Mouse (Mus musculus) neural tube, embryonic 14.5 days (tissue): ENCODE measurements around the gene 2900026A02Rik. TPM values are rescaled to one million over a fixed set of nuclear protein-coding genes. Genes with fewer than 3 reads are reported as not detected.
A peak's percentile ranks its signal among the peaks of the same experiment; 100 is the strongest.

Experiments
- ATAC-seq: fragments of 200-750 bp; cut with Nextera tagmentation; 2 replicates; pipeline ENCODE4 v1.8.0; 2017; ENCODE audit warnings: low read depth, mild to moderate bottlenecking, moderate TSS enrichment, moderate library complexity
- H3K27ac ChIP-seq: fragments of 300-500 bp; sonication (generic); 2 replicates; pipeline ENCODE4 v1.5.1; 2014; ENCODE audit warnings: low read depth, mild to moderate bottlenecking, control low read depth, low read length, moderate library complexity, mixed read lengths
- H3K27me3 ChIP-seq: fragments of 300-500 bp; sonication (generic); 2 replicates; pipeline ENCODE4 v1.6.1; 2014; ENCODE audit warnings: low read length; ENCODE audit not compliant: control insufficient read depth, insufficient read depth
- H3K36me3 ChIP-seq: fragments of 300-500 bp; sonication (generic); 2 replicates; pipeline ENCODE4 v1.6.1; 2014; ENCODE audit warnings: low read length, mixed read lengths; ENCODE audit not compliant: control insufficient read depth, insufficient read depth
- H3K4me1 ChIP-seq: fragments of 300-500 bp; sonication (generic); 2 replicates; pipeline ENCODE4 v1.6.1; 2014; ENCODE audit warnings: low read length; ENCODE audit not compliant: control insufficient read depth, insufficient read depth
- H3K4me2 ChIP-seq: fragments of 300-500 bp; sonication (generic); 2 replicates; pipeline ENCODE4 v1.6.1; 2014; ENCODE audit warnings: mild to moderate bottlenecking, low read depth, low read length, control low read depth
- H3K4me3 ChIP-seq: fragments of 300-500 bp; sonication (generic); 2 replicates; pipeline ENCODE4 v1.5.1; 2014; ENCODE audit warnings: low read depth, low read length, control low read depth, mixed read lengths
- H3K9ac ChIP-seq: fragments of 300-500 bp; sonication (generic); replicated peaks from 2 replicates; pipeline ENCODE4 v1.6.1; 2014; ENCODE audit warnings: low read depth, mild to moderate bottlenecking, control low read depth, low read length, mixed read lengths
- H3K9me3 ChIP-seq: fragments of 300-500 bp; sonication (generic); 2 replicates; pipeline ENCODE4 v1.6.1; 2016; ENCODE audit warnings: low read length; ENCODE audit not compliant: control insufficient read depth
- WGBS: fragments of 180-500 bp; shearing (Covaris S2); extraction: QIAGEN DNeasy Blood & Tissue Kit; methylation state at CpG from one replicate; pipeline ENCODE4 v1.1.7; 2014; 5-methylcytosine and 5-hydroxymethylcytosine counted together
- polyA plus RNA-seq: library from polyadenylated mRNA; unstranded; fragments of >200 nt; fragmentation: Nextera tagmentation; extraction: Ambion mirVana; gene quantifications from 2 replicates; pipeline ENCODE4 v1.2.1, GENCODE M21; 2014

The 2900026A02Rik gene
- polyA plus RNA-seq, 1 experiment from 2014 or later = 2.1 TPM

GRCm38 (mm10) chr5:113163116-113163515, 57.9 kb downstream of the 2900026A02Rik start:
- WGBS = 9% methylated on average over 13 of the region's 13 CpGs
- no peak overlapping the region for H3K9ac ChIP-seq
- no peaks in the 10 kb centered on the region for H3K27me3 ChIP-seq
- no peak overlapping the region for H3K4me3 ChIP-seq
- no peaks in the 10 kb centered on the region for H3K36me3 ChIP-seq
- ATAC-seq = no peak
- H3K4me2 ChIP-seq = peak overlapping the region; percentile 39
- peaks cover 7% of the 10 kb centered on the region for H3K4me1 ChIP-seq
- no peaks in the 10 kb centered on the region for H3K9me3 ChIP-seq
- H3K27ac ChIP-seq = no peak overlapping the region

- Histone ChIP-seq H3K4me1 (peaks cover 7% of the 10 kb centered on the region), H3K9me3 (no peaks in the 10 kb centered on the region), H3K4me2 (peak overlapping the region; percentile 39), H3K9ac (no peak overlapping the region), H3K27ac (no peak overlapping the region), H3K27me3 (no peaks in the 10 kb centered on the region), H3K36me3 (no peaks in the 10 kb centered on the region), H3K4me3 (no peak overlapping the region)
- ATAC-seq = no peak
- WGBS = 15% methylated on average over 9 of the region's 9 CpGs
These were observed 58.3 kb downstream of the 2900026A02Rik start for GRCm38 (mm10) chr5:113162699-113163098.

GRCm38 (mm10) chr5:113161576-113161975, 59.5 kb downstream of the 2900026A02Rik start:
- H3K4me2 ChIP-seq = no peak overlapping the region
- H3K4me3 ChIP-seq = no peak overlapping the region
- H3K4me1 ChIP-seq = peaks cover 7% of the 10 kb centered on the region
- H3K27me3 ChIP-seq = no peaks in the 10 kb centered on the region
- no peak for ATAC-seq
- H3K9ac ChIP-seq = no peak overlapping the region
- 82% methylated on average over 6 of the region's 6 CpGs for WGBS
- H3K36me3 ChIP-seq = no peaks in the 10 kb centered on the region
- no peak overlapping the region for H3K27ac ChIP-seq
- no peaks in the 10 kb centered on the region for H3K9me3 ChIP-seq

GRCm38 (mm10) chr5:113160320-113160719, 60.7 kb downstream of the 2900026A02Rik start:
- peaks cover 7% of the 10 kb centered on the region for H3K4me1 ChIP-seq
- WGBS = 50% methylated on average over 10 of the region's 10 CpGs

GRCm38 (mm10) chr5:113158759-113159355, 62.2 kb downstream of the 2900026A02Rik start:
- 51% methylated on average over 8 of the region's 8 CpGs for WGBS
- H3K9me3 ChIP-seq = no peaks in the 10 kb centered on the region
- H3K36me3 ChIP-seq = no peaks in the 10 kb centered on the region
- H3K9ac ChIP-seq = no peak overlapping the region
- H3K27me3 ChIP-seq = no peaks in the 10 kb centered on the region
- ATAC-seq = no peak
- H3K4me1 ChIP-seq = peaks cover 7% of the 10 kb centered on the region
- H3K4me2 ChIP-seq = no peak overlapping the region
- no peak overlapping the region for H3K27ac ChIP-seq
- no peak overlapping the region for H3K4me3 ChIP-seq

More at GRCm38 (mm10) chr5:113160320-113160719, 60.7 kb downstream of the 2900026A02Rik start:
- Histone ChIP-seq H3K4me2 (no peak overlapping the region), H3K9me3 (no peaks in the 10 kb centered on the region), H3K27ac (no peak overlapping the region), H3K9ac (no peak overlapping the region), H3K4me3 (no peak overlapping the region), H3K27me3 (no peaks in the 10 kb centered on the region), H3K36me3 (no peaks in the 10 kb centered on the region)
- no peak for ATAC-seq

GRCm38 (mm10) chr5:113157588-113157987, 63.4 kb downstream of the 2900026A02Rik start:
- Histone ChIP-seq H3K9ac (no peak overlapping the region), H3K4me2 (no peak overlapping the region), H3K4me1 (peaks cover 6% of the 10 kb centered on the region), H3K36me3 (no peaks in the 10 kb centered on the region), H3K4me3 (no peak overlapping the region), H3K27me3 (no peaks in the 10 kb centered on the region), H3K27ac (0 out of 2 replicates have a peak overlapping the region, but pooled peaks have one; percentile 16), H3K9me3 (no peaks in the 10 kb centered on the region)
- ATAC-seq = no peak
- 64% methylated on average over 10 of the region's 10 CpGs for WGBS

- WGBS = 85% methylated on average over 5 of the region's 5 CpGs
- ATAC-seq = no peak
- Histone ChIP-seq H3K4me2 (no peak overlapping the region), H3K9ac (no peak overlapping the region), H3K27ac (no peak overlapping the region), H3K36me3 (no peaks in the 10 kb centered on the region), H3K27me3 (no peaks in the 10 kb centered on the region), H3K4me1 (peaks cover 6% of the 10 kb centered on the region), H3K4me3 (no peak overlapping the region), H3K9me3 (no peaks in the 10 kb centered on the region)
These were observed 64.0 kb downstream of the 2900026A02Rik start for GRCm38 (mm10) chr5:113157006-113157405.

GRCm38 (mm10) chr5:113155133-113155532, 65.9 kb downstream of the 2900026A02Rik start:
- no peak overlapping the region for H3K27ac ChIP-seq
- no peak overlapping the region for H3K4me2 ChIP-seq
- WGBS = 9% methylated on average over 8 of the region's 8 CpGs
- no peaks in the 10 kb centered on the region for H3K9me3 ChIP-seq
- no peaks in the 10 kb centered on the region for H3K27me3 ChIP-seq
- H3K36me3 ChIP-seq = no peaks in the 10 kb centered on the region
- no peak overlapping the region for H3K9ac ChIP-seq
- no peak overlapping the region for H3K4me3 ChIP-seq
- no peak for ATAC-seq
- H3K4me1 ChIP-seq = peaks cover 4% of the 10 kb centered on the region

- H3K4me1 ChIP-seq = peaks cover 4% of the 10 kb centered on the region; the same call in 1 of the 2 replicates
- H3K4me3 ChIP-seq = no peak overlapping the region
- H3K27me3 ChIP-seq = no peaks in the 10 kb centered on the region
- no peaks in the 10 kb centered on the region for H3K9me3 ChIP-seq
- no peak overlapping the region for H3K4me2 ChIP-seq
- no peak overlapping the region for H3K9ac ChIP-seq
- ATAC-seq = no peak
- no peak overlapping the region for H3K27ac ChIP-seq
- no peaks in the 10 kb centered on the region for H3K36me3 ChIP-seq
- WGBS = 76% methylated on average over 5 of the region's 5 CpGs
These were observed 66.6 kb downstream of the 2900026A02Rik start for GRCm38 (mm10) chr5:113154441-113154840.
